Mouse (Mus musculus): Measurements from ENCODE around the gene Ldb1. TPM values are rescaled to one million over a fixed set of nuclear protein-coding genes. Genes with fewer than 3 reads are reported as not detected.
"Not testable (repeated sequence)": the region's sequence is repeated elsewhere in the genome, so short reads cannot be mapped to it uniquely, and the experiment has no call there.

The Ldb1 gene
- polyA plus RNA-seq, 1 experiment from 2014 or later: 64.7 TPM

DNA sequence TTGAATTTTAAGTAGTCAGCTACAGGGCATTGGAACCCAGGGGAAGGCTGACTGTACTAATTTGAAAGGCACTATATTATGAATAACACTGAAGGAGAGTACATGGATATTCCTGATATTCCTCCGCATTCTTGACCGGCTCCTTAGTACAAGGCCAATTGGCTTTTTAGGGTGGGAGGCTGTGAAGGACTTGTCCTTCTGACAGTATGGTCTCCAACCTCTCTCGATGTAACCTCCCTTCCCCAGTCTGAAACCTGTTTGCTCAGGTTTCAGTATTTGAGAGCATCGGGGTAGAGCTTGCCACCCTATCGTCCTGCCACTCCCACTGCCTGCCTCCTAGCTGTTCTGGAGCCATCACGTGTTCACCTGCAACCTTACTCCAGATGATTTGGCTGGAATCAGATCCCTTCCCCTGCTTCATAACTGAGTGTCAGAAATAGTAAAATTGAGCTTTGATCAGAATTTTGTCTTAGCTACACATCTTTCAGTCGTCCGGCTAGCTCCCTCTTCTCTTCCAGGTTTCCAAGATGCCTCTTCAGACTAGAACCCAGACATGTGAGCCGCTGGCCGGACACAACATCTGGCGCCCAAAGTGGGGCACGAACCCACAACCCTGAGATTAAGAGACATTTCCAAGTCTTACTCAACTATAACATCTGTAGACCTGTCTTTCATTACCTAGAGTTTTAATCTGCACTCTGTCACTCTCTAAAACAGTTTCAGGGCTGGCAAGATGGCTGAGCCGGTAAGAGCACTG, 50.9 kb downstream of the Ldb1 start:
- peaks cover 23% of the 10 kb centered on the region for H3K36me3 ChIP-seq
- H3K4me3 ChIP-seq: no peak overlapping the region
- no peak overlapping the region for H3K4me2 ChIP-seq
- H3K27me3 ChIP-seq (replicated peaks): no peaks in the 10 kb centered on the region
- no peak overlapping the region for H3K9ac ChIP-seq
- no peaks in the 10 kb centered on the region; the same call in 1 of the 2 replicates for H3K9me3 ChIP-seq
- no peak for ATAC-seq (ENCODE audit: extremely low read depth, insufficient number of reproducible peaks, low FRiP score, low TSS enrichment)
- H3K4me1 ChIP-seq: peaks cover 26% of the 10 kb centered on the region
- WGBS: 91% methylated on average over 13 of the region's 13 CpGs
- H3K27ac ChIP-seq (replicated peaks): no peak overlapping the region

- H3K9me3 ChIP-seq; H3K27me3 ChIP-seq (replicated peaks); H3K4me2 ChIP-seq; H3K4me3 ChIP-seq; ATAC-seq (ENCODE audit: extremely low read depth, insufficient number of reproducible peaks, low FRiP score, low TSS enrichment); H3K27ac ChIP-seq (replicated peaks); H3K9ac ChIP-seq: not testable (repeated sequence)
- Histone ChIP-seq H3K4me1 (peaks cover 21% of the 10 kb centered on the region), H3K36me3 (peaks cover 23% of the 10 kb centered on the region)
- 87% methylated on average over 6 of the region's 6 CpGs for WGBS
Measured at GRCm38 (mm10) chr19:45993441-45993840, 51.6 kb downstream of the Ldb1 start.

DNA sequence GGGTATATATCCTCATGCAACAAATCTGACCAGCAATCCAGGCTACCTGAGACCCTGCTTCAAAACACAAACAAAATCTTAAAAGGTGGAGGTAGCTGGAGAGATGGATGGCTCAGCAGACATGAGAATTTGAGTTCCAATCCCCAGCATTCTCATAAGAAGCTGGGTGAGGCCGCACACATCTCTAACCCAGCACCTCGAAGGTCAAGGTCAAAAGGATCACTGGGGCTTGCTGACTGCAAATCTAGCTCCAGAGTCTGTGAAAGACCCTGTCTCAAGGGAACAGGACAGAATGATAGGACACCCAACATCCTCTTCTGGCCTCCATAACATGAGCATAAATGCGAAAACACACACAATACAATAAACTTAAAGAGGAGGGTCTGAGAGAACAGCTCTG, 53.8 kb downstream of the Ldb1 start:
- Histone ChIP-seq H3K9me3 (no peaks in the 10 kb centered on the region; the same call in 1 of the 2 replicates), H3K27me3 (replicated peaks) (no peaks in the 10 kb centered on the region), H3K9ac (no peak overlapping the region), H3K36me3 (peaks cover 29% of the 10 kb centered on the region), H3K4me1 (peaks cover 14% of the 10 kb centered on the region), H3K4me2 (no peak overlapping the region), H3K27ac (replicated peaks) (no peak overlapping the region), H3K4me3 (no peak overlapping the region)
- WGBS: 85% methylated on average over 3 of the region's 3 CpGs
- no peak for ATAC-seq (ENCODE audit: extremely low read depth, insufficient number of reproducible peaks, low FRiP score, low TSS enrichment)

DNA sequence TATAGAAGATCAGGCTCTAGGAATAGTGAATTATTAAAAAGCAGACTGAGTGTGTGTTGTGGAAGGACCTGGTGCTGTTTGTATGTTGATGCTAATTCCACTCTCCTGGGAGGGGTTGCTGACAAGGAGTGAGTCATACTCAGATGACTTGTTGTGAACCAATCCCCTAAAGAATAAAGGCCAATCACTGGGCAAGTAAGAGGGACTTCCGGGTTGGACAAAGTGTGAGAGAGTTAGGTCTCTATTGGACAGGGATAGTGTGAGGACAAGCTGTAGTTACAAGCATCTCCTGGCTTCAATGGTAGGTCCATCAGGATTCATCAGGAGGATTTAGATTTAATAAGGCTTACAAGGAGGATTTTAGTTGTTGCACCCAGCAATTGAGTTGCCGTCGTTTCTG, 56.8 kb downstream of the Ldb1 start:
- Histone ChIP-seq H3K27me3 (replicated peaks) (no peaks in the 10 kb centered on the region), H3K27ac (replicated peaks) (no peak overlapping the region), H3K36me3 (peaks cover 6% of the 10 kb centered on the region; the same call in 1 of the 2 replicates), H3K9me3 (no peaks in the 10 kb centered on the region), H3K4me2 (no peak overlapping the region), H3K9ac (no peak overlapping the region), H3K4me3 (no peak overlapping the region), H3K4me1 (peaks cover 14% of the 10 kb centered on the region)
- no peak for ATAC-seq (ENCODE audit: extremely low read depth, insufficient number of reproducible peaks, low FRiP score, low TSS enrichment)
- WGBS: 84% methylated on average over 3 of the region's 3 CpGs

DNA sequence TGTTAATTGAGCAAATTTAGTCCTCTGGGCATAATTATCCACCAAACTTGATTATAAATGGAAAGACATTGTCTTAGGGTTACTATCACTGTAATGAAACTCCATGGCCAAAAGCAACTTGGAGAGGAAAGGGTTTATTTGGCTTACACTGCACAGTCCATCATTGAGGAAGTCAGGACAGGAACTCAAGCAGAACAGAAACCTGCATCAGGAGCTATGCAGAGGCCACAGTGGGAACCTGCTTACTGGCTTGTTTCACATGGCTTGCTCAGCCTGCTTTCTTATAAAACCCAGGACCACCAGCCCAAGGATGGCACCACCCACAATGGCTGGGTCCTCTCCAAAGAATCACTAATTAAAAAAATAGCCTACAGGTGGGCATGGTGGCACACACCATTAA, 60.6 kb downstream of the Ldb1 start:
- no peak for ATAC-seq (ENCODE audit: extremely low read depth, insufficient number of reproducible peaks, low FRiP score, low TSS enrichment)
- Histone ChIP-seq H3K4me1 (no peaks in the 10 kb centered on the region), H3K9ac (no peak overlapping the region), H3K27me3 (replicated peaks) (no peaks in the 10 kb centered on the region), H3K4me2 (no peak overlapping the region), H3K36me3 (peaks cover 21% of the 10 kb centered on the region), H3K9me3 (no peaks in the 10 kb centered on the region), H3K4me3 (no peak overlapping the region), H3K27ac (replicated peaks) (no peak overlapping the region)

Other genes with a start within 250 kb of the Ldb1 start
- gene Kcnip2, start 229.2 kb downstream of the Ldb1 start, polyA plus RNA-seq (2015; fragmentation: Nextera tagmentation; extraction: Ambion mirVana): 0.66 and 0.76 TPM in 2 replicates
- gene Armh3, start 46.7 kb downstream of the Ldb1 start, polyA plus RNA-seq (2015; fragmentation: Nextera tagmentation; extraction: Ambion mirVana): 12.7 and 13.0 TPM in 2 replicates
- 5.9 and 6.3 TPM in 2 replicates for gene Hps6, start 41.7 kb downstream of the Ldb1 start, polyA plus RNA-seq (2015; fragmentation: Nextera tagmentation; extraction: Ambion mirVana)
- gene Pprc1, start 328 bp downstream of the Ldb1 start, polyA plus RNA-seq (2015; fragmentation: Nextera tagmentation; extraction: Ambion mirVana): 19.9 and 21.4 TPM in 2 replicates
- 48.4 and 48.9 TPM in 2 replicates for gene Nolc1, start 30.6 kb upstream of the Ldb1 start, polyA plus RNA-seq (2015; fragmentation: Nextera tagmentation; extraction: Ambion mirVana)
- gene Elovl3, start 86.7 kb upstream of the Ldb1 start, polyA plus RNA-seq (2015; fragmentation: Nextera tagmentation; extraction: Ambion mirVana): not detected in 2 replicates
- 0.66 and 0.74 TPM in 2 replicates for gene Pitx3, start 103.1 kb upstream of the Ldb1 start, polyA plus RNA-seq (2015; fragmentation: Nextera tagmentation; extraction: Ambion mirVana)
- 41.1 and 43.1 TPM in 2 replicates for gene Gbf1, start 107.3 kb upstream of the Ldb1 start, polyA plus RNA-seq (2015; fragmentation: Nextera tagmentation; extraction: Ambion mirVana)

Data from heart, embryonic 13.5 days (tissue).